Mouse (Mus musculus) limb, embryonic 10.5 days (tissue): ENCODE data around the gene Tmem104. TPM values are rescaled to one million over a fixed set of nuclear protein-coding genes. Genes with fewer than 3 reads are reported as not detected.

Experiments
- DNase-seq: peaks from one replicate; pipeline ENCODE4 v3.0.0-alpha.2; 2017; ENCODE audit warnings: low spot score
- H3K27ac ChIP-seq: fragments of 300-500 bp; sonication (generic); 2 replicates; pipeline ENCODE4 v1.5.1; 2016; ENCODE audit warnings: mild to moderate bottlenecking
- H3K27me3 ChIP-seq: fragments of 300-500 bp; sonication (generic); 2 replicates; pipeline ENCODE4 v1.6.1; 2016; ENCODE audit warnings: low read depth, mild to moderate bottlenecking; ENCODE audit not compliant: poor library complexity, severe bottlenecking
- H3K36me3 ChIP-seq: fragments of 300-500 bp; sonication (generic); 2 replicates; pipeline ENCODE4 v1.6.1; 2016; ENCODE audit warnings: mild to moderate bottlenecking, moderate library complexity
- H3K4me1 ChIP-seq: fragments of 300-500 bp; sonication (generic); 2 replicates; pipeline ENCODE4 v1.6.1; 2016
- H3K4me3 ChIP-seq: fragments of 300-500 bp; sonication (generic); 2 replicates; pipeline ENCODE4 v1.5.1; 2016; ENCODE audit warnings: mild to moderate bottlenecking, moderate library complexity
- H3K9me3 ChIP-seq: fragments of 300-500 bp; sonication (generic); replicated peaks from 2 replicates; pipeline ENCODE4 v1.6.1; 2016; ENCODE audit warnings: mild to moderate bottlenecking
- WGBS: fragments of 180-500 bp; shearing (Covaris S2); methylation state at CpG from one replicate; pipeline ENCODE4 v1.1.7; 2016; 5-methylcytosine and 5-hydroxymethylcytosine counted together
- polyA plus RNA-seq: library from polyadenylated mRNA; unstranded; fragments of >200 nt; fragmentation: Nextera tagmentation; extraction: Ambion mirVana; gene quantifications from 2 replicates; pipeline ENCODE4 v1.2.1, GENCODE M21; 2016

The Tmem104 gene
- polyA plus RNA-seq, 1 experiment from 2014 or later, result 9.8 TPM

- Histone ChIP-seq H3K27me3 (peaks cover 94% of the 10 kb centered on the region), H3K4me1 (peaks cover 82% of the 10 kb centered on the region)
Measured at GRCm38 (mm10) chr11:115229021-115229930, 42.0 kb downstream of the Tmem104 start.

GRCm38 (mm10) chr11:115231168-115231915 is 44.1 kb downstream of the Tmem104 start:
- Histone ChIP-seq H3K27ac (no peak overlapping the region), H3K36me3 (0 out of 2 replicates have a peak, but pooled peaks cover 3% of the 10 kb centered on the region), H3K9me3 (no peaks in the 10 kb centered on the region), H3K4me3 (no peak overlapping the region), H3K27me3 (peaks cover 94% of the 10 kb centered on the region), H3K4me1 (peaks cover 75% of the 10 kb centered on the region)
- DNase-seq, result no peak
- 43% methylated on average over 14 of the region's 14 CpGs for WGBS

More at GRCm38 (mm10) chr11:115229021-115229930, 42.0 kb downstream of the Tmem104 start:
- no peak overlapping the region for H3K4me3 ChIP-seq
- 0 out of 2 replicates have a peak, but pooled peaks cover 3% of the 10 kb centered on the region for H3K36me3 ChIP-seq
- H3K27ac ChIP-seq, result no peak overlapping the region
- DNase-seq, result no peak
- no peaks in the 10 kb centered on the region for H3K9me3 ChIP-seq
- 46% methylated on average over 15 of the region's 15 CpGs for WGBS

DNA sequence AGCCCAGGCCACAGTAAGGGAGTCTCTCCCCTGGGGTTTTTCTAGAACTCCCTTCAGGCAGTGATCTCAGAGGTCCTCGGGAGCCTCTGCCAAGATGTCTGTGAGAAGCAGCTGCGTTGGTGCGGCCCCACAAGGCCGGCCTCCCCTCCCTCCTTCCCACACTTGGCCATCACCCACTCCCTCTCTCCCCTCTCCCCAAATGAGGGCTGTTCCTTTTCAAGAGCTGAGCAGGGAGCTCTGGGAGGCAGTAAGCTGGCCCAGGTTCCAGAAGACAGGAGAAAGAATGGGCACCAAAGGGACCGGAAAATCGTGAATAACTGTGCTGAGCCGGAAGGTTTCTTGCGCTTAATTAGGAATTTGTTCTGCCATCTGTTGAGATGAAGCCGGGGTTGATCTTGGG is 44.6 kb downstream of the Tmem104 start:
- H3K4me1 ChIP-seq, result peaks cover 75% of the 10 kb centered on the region
- H3K27me3 ChIP-seq, result peaks cover 94% of the 10 kb centered on the region
- DNase-seq, result no peak
- H3K27ac ChIP-seq, result no peak overlapping the region
- no peak overlapping the region for H3K4me3 ChIP-seq
- no peaks in the 10 kb centered on the region for H3K9me3 ChIP-seq
- 0 out of 2 replicates have a peak, but pooled peaks cover 3% of the 10 kb centered on the region for H3K36me3 ChIP-seq
- WGBS, result 66% methylated on average over 9 of the region's 9 CpGs

DNA sequence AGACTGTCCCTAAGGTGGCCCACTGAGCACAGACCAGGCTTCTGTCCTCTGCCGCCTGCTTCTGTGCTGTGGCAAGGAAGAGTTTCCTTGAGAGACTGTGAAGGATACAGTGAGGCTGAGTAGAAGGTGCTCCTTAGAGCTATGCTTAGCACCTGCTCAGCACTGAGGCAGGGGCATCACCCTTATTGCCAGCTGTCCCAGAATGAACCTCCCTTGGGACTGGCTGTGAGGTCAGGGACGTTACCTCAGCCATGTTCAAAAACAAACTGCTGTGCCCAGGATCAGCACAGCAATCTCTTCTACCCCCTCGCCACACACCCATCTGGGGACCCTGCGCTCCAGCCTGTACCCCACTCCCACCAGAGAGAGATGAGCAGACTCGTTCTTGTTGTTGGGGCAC is 45.6 kb downstream of the Tmem104 start:
- Histone ChIP-seq H3K27me3 (peaks cover 85% of the 10 kb centered on the region), H3K27ac (no peak overlapping the region), H3K4me1 (peaks cover 65% of the 10 kb centered on the region), H3K4me3 (no peak overlapping the region), H3K9me3 (no peaks in the 10 kb centered on the region), H3K36me3 (0 out of 2 replicates have a peak, but pooled peaks cover 3% of the 10 kb centered on the region)
- WGBS, result 78% methylated on average over 5 of the region's 5 CpGs
- DNase-seq, result no peak

DNA sequence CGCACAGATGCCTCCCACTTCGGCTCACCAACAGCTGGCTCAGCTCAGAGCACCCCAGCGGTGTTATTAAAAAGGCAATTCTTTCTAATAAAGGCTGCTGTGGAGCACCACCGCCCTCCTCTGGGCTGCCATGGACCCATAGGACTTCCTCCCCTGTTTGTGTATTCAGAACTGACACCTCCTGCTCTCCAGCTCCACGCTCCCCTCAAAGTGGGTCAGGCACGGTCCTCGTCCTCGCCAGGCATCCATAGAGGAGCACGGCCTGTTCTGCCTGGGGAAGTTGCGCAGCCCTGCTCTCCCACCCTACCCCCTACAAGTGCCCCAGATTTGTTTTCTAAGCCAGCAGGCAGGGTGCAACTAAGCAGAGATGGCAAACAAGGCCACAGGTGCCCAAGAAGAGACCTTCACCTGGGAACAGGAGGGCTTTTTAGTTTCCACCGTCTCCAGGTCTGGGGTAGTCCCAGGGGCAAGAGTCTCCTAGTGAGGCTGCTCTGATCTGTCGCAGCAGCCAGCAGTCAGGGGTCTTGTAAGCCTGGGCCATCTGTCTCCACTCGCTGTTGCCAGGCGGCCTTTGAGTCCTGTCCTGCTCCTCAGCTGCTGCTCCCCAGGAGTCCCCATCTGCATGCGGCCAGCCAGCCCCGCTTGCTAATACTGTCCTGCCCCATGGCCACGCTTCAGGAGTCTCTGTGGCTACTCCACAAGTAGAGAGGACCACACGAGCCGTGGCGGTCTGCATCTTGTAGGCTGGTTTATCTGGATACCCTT is 46.4 kb downstream of the Tmem104 start:
- 46% methylated on average over 20 of the region's 20 CpGs for WGBS
- H3K4me1 ChIP-seq, result peaks cover 63% of the 10 kb centered on the region
- H3K9me3 ChIP-seq, result no peaks in the 10 kb centered on the region
- peaks cover 83% of the 10 kb centered on the region for H3K27me3 ChIP-seq
- no peak overlapping the region for H3K4me3 ChIP-seq
- 0 out of 2 replicates have a peak, but pooled peaks cover 3% of the 10 kb centered on the region for H3K36me3 ChIP-seq
- no peak for DNase-seq
- no peak overlapping the region for H3K27ac ChIP-seq

DNA sequence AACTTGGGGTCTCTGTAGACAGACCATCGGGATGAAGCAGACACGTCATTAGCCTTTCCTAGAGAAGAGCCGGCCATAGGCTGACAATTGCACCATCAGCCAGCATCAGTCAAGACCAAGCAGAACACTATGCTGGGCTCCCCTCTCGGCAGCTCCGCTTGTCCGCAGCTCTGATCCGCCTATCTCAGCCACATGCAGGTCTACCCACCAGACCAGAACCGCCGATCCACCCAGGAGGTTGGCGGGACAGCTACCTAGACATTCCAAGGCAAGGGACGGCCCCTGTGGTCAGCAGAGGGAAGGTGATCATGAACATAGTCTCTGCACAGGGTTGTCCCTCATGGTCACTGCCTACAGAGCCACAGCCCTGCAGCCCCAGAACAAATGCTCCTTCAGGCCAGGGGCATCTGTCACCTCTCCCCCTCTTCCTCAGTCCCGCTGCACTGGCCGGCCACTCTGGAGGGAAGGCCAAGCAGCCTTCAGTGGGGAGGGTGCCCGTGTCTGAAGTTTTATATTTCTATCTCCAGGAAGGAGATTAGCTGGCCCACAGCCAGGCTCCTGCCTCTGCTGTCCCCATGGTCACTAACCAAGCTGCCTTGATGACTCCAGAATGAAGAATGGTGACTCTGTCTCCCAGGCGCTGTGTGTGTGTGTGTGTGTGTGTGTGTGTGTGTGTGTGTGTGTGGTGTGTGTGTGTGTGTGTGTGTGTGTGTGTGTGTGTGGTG is 47.2 kb downstream of the Tmem104 start:
- H3K27ac ChIP-seq, result no peak overlapping the region
- no peaks in the 10 kb centered on the region for H3K9me3 ChIP-seq
- H3K36me3 ChIP-seq, result 0 out of 2 replicates have a peak, but pooled peaks cover 3% of the 10 kb centered on the region
- no peak overlapping the region for H3K4me3 ChIP-seq
- H3K4me1 ChIP-seq, result peaks cover 67% of the 10 kb centered on the region
- DNase-seq, result no peak
- 76% methylated on average over 15 of the region's 15 CpGs for WGBS
- peaks cover 81% of the 10 kb centered on the region for H3K27me3 ChIP-seq

- Histone ChIP-seq H3K9me3 (no peaks in the 10 kb centered on the region), H3K4me3 (no peak overlapping the region), H3K4me1 (peaks cover 71% of the 10 kb centered on the region), H3K27ac (peak overlapping the region; percentile 26; the same call in 1 of the 2 replicates), H3K36me3 (0 out of 2 replicates have a peak, but pooled peaks cover 3% of the 10 kb centered on the region), H3K27me3 (peaks cover 79% of the 10 kb centered on the region)
- 14% methylated on average over 5 of the region's 5 CpGs for WGBS
- no peak for DNase-seq
Measured at GRCm38 (mm10) chr11:115236570-115236969, 49.3 kb downstream of the Tmem104 start.

DNA sequence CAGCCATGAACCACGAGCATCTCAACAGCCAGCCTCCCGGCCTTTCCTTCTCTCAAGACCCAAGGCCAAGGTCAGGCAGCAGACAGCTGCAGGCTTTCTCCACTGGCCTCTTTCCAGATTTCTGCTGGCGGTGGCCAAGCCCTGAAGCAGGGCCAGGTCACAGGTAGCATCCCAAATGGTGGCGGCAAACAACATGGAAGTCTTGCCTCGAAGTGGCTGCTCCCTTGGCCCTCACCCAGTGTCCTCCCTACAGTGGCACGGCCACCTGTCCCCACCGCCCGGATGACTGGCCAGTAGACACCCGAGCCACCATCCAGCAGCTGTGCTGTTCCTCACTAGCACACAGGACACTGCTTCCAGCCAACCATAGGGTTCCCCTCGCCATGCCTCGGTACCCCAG is 54.1 kb downstream of the Tmem104 start:
- H3K27me3 ChIP-seq, result peaks cover 75% of the 10 kb centered on the region
- H3K27ac ChIP-seq, result no peak overlapping the region; the same call in 1 of the 2 replicates
- 86% methylated on average over 11 of the region's 11 CpGs for WGBS
- no peaks in the 10 kb centered on the region for H3K9me3 ChIP-seq
- peaks cover 5% of the 10 kb centered on the region; the same call in 1 of the 2 replicates for H3K36me3 ChIP-seq
- no peak overlapping the region for H3K4me3 ChIP-seq
- DNase-seq, result no peak
- H3K4me1 ChIP-seq, result peaks cover 83% of the 10 kb centered on the region

- no peak for DNase-seq
- H3K36me3 ChIP-seq, result peaks cover 5% of the 10 kb centered on the region; the same call in 1 of the 2 replicates
- no peak overlapping the region for H3K4me3 ChIP-seq
- peaks cover 82% of the 10 kb centered on the region for H3K27me3 ChIP-seq
- WGBS, result 88% methylated on average over 3 of the region's 3 CpGs
- H3K27ac ChIP-seq, result no peak overlapping the region
- peaks cover 92% of the 10 kb centered on the region for H3K4me1 ChIP-seq
- no peaks in the 10 kb centered on the region for H3K9me3 ChIP-seq
Measured at GRCm38 (mm10) chr11:115242746-115243145, 55.5 kb downstream of the Tmem104 start.

- Histone ChIP-seq H3K4me3 (no peak overlapping the region), H3K4me1 (peaks cover 90% of the 10 kb centered on the region), H3K27me3 (peaks cover 85% of the 10 kb centered on the region), H3K36me3 (peaks cover 5% of the 10 kb centered on the region; the same call in 1 of the 2 replicates), H3K9me3 (no peaks in the 10 kb centered on the region), H3K27ac (peak overlapping the region; percentile 38)
- no peak for DNase-seq
- WGBS, result 85% methylated on average over 12 of the region's 12 CpGs
Measured at GRCm38 (mm10) chr11:115243783-115244182, 56.5 kb downstream of the Tmem104 start.

DNA sequence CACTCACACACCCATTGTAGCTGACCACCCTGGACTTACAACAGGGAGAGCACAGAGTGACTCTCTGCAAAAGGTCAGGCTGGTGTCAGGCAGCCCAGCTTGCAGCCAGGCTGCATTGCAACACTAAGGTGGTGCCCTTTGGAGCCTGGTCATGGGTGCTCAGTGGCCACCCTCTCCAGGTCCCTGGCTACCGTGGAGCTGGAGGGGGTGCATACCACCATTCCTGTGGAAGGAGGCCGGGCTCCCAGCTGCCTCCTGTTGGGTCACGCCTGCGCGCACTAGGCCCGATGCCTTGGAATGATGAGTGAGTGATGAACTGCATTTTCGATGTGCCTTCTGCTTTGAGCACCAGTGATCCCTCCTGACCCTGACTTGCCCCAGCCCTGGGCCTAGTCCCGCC is 57.6 kb downstream of the Tmem104 start:
- Histone ChIP-seq H3K27ac (peak overlapping the region; percentile 38), H3K4me1 (peaks cover 86% of the 10 kb centered on the region), H3K9me3 (no peaks in the 10 kb centered on the region), H3K36me3 (peaks cover 5% of the 10 kb centered on the region; the same call in 1 of the 2 replicates), H3K27me3 (peaks cover 87% of the 10 kb centered on the region), H3K4me3 (no peak overlapping the region)
- 81% methylated on average over 8 of the region's 8 CpGs for WGBS
- no peak for DNase-seq
